Mouse (Mus musculus): ENCODE results near the gene Apba1.

GRCm38 (mm10) chr19:23903066-23903465, 144.4 kb downstream of the Apba1 start:
- no peak for TF ChIP-seq MAFK (IDR thresholded peaks at IDR 0.05; ENCODE audit: insufficient read depth, low read depth, low read length)
- no peak for TF ChIP-seq CHD2 (IDR thresholded peaks at IDR 0.05; ENCODE audit: low read depth, low read length)
- TF ChIP-seq HCFC1 (IDR thresholded peaks at IDR 0.05; ENCODE audit: borderline replicate concordance, insufficient read depth, low read length) = no peak

Measured in ES-E14 (cell line).